Mouse (Mus musculus) left cerebral cortex, adult 11 months (tissue): ENCODE measurements around the gene Fbxo11.

Experiments used
- DNase-seq: peaks from one replicate; pipeline ENCODE4 v3.0.0; 2022; ENCODE audit warnings: low spot score

Gene Fbxo11

DNA sequence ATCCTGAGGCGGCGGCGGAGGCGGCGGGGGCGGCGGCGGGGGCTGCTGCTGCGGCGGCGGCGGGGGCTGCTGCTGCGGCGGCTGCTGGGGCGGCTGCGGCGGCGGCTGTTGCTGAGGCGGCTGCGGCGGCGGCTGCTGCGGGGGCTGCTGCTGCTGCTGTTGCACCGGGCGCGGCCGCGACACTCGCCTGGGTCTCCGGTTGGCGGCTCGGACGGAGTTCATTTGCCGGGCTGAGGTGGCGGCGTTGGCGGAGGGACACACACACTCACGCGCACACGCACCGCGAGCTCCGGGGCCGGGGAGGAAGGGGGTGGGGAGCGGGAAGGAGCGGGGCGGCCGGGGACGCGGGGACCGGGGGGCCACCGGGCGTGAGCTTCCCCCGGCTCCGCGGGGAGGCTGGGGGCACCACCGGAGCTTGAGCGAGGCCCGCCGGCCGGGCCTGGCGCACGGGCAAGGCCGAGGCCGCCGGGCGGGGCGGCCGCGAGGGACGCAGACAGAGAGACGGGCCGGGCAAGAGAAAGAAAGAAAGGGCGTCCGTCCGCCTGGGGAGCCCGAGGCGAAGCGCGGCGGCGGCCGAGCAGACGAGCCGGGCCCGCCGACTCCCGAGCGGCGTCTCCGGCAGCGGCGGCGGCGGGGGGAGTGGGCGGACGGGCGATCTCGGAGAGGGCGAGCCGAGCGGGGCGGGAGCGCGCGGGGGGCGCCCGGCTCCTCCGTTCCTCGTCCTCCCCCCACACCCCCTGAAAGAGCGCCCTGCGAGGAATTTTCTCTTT is at the start of gene Fbxo11:
TSS of gene Fbxo11 (minus strand) at position 261 of the 770 bp plus-strand sequence.
- DNase-seq, result no peak

DNA sequence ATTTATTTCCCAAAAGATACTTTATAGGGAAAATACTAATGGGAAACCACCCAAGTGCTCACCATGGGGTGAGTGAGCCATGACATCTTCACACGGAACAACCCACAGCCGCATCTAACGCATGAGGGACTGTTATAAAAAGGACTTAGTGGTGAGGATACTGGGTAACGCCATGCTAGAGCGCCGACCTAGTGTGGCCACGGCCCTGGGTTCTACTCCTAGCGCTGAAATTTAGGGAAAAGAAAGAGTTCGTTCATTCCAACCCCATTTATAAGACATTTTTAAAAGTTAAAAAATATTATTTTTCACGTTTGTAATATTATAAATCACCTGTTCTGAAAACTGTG is 48.8 kb upstream of the Fbxo11 start:
- DNase-seq, result no peak

DNA sequence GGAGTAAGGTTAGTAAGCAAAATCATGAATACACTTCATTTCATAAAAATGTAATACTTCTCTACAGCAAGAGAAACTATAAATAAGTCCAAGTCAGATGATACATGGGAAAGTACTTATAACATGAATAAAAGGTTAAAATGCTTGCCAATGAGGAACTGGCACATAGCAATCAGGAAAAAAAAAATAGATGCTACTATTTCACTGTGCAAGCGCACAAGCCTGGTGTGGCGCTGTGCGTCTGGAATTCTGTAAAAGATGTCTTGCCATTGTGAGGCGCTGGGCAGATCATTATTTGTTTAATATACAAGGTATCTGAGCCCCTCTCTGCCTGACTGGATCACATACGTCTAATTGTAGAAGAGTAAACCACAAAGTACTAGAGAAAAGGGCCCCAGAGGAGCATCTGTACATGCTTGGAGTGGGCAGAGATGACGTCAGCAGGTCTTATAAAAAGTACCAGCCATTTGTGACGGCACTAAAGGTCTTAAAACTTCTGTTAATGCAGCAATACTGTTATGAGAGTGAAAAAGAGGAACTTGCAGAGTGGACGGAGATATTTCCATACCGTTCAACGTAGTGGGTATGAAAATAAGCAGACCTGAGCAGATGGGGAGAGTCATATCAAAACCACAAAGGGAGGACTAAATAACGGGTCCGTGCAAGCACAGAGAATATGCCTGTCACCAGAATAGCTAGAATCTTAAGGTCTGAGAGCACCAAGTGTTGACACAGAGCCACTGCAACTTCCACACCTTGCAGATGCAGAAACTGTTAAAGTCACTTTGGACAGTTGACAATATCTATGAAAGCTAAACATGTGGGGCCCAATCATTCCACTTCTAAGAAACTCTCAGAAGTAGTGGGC is 48.2 kb upstream of the Fbxo11 start:
- no peak for DNase-seq

DNA sequence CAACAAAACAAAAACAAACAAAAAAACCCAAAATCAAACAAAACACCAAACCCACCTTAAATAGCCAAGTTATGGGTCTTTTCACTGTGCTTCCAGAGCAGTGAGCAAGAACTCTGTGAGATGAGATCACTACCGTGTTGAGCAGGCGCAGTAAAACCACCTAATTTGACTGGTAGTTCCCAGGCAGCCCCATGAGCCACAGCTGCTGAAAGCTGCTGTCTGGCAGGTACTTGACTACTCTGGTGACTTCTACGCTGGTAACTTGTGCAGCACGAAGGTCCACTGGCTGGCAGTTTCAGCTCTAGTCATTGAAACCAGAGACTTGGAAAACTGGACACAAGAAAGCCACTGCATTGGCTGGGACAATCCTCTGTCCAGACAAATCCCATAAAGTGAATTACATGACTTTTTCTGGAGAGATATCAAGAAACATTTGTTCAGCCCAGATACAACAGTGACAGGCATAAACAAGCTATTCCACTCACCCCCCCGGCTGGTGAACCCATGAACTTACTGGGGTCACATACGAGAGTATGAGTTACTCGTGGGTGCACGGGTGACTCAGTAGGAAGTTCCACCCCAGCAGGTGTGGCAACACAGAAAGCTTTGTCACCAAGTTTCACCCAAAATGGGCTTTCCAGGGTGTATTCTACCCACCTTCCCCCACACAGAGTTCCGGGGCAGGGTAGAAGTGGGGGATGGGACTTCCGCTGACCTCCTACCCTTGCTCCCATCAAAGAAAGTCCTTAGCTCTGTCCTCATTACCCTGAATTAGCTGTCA is 47.0 kb upstream of the Fbxo11 start:
- DNase-seq, result no peak

GRCm38 (mm10) chr17:88111081-88111796 is 46.1 kb upstream of the Fbxo11 start:
- DNase-seq, result no peak

GRCm38 (mm10) chr17:88107708-88108107 is 42.6 kb upstream of the Fbxo11 start:
- no peak for DNase-seq

DNA sequence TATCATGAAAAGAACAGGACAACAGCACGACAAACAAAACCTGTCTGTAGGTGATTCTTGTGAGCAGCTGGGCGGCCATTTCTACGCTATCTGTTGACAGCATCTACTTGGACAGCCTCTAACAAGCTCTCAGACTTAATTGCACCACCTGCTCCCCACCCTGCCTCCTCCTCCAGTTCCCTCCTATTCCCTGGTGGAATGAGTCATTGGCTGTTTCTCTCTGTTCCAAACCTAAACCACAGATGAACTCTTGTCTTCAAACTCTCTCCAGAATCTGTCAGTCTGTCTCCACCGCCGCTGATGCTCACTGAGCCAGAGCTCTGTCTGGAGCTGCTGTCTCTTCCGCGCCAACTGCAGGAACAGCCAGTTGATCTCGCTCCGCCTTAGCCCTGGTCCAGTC is 41.3 kb upstream of the Fbxo11 start:
- DNase-seq, result peak; percentile 4

DNA sequence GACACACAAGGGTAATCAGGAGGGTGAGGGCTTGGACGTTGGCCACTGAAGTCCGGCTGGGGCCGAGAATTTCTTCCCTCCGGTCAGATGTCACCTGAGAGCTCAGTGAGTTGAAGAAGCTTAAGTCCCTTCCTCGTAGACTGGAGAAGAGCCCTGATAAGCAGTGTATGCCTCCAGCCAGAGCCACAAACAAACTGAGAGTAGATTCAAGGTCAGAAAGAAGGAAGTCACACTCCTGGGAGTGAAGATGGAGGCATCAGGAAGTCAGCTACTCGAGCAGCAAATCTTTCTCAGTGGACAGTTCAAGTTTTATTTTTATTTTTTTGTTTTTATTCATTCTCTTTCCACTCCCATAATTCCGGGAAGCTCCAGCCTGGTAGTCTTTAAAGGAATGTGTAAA is 37.5 kb upstream of the Fbxo11 start:
- no peak for DNase-seq

DNA sequence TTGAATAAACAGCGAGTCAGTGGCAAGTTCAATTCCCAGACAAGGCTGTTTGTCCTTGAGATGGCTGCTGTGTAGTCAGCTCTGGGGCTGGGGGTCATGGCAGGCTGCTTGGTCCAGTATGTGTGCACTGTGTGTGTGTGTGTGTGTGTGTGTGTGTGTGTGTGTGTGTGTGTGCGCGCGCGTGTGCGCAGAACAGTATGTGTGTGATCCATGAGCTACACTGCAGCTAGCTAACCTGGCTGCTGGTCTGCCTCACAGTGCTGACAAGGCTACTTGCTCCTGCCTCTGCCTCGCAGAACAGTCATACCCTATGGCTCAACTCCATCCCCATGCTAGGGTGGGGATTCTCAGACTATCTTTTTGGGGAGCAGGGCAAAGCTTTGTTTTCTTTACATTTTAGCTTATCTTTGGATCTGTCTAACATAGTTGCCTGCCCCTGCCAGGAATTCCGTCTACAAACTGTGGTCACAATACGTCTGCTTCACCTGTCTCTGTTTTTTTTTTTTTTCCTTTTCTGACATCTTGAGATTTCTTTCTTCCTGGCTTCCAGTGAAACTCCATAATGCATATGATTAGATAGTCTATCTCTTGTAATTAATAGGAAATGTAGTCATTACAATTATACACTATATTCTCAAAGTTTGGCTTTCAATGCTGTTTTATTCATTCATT is 33.2 kb upstream of the Fbxo11 start:
- DNase-seq, result no peak

- no peak for DNase-seq
Observed at GRCm38 (mm10) chr17:88097543-88097942, 32.5 kb upstream of the Fbxo11 start.

DNA sequence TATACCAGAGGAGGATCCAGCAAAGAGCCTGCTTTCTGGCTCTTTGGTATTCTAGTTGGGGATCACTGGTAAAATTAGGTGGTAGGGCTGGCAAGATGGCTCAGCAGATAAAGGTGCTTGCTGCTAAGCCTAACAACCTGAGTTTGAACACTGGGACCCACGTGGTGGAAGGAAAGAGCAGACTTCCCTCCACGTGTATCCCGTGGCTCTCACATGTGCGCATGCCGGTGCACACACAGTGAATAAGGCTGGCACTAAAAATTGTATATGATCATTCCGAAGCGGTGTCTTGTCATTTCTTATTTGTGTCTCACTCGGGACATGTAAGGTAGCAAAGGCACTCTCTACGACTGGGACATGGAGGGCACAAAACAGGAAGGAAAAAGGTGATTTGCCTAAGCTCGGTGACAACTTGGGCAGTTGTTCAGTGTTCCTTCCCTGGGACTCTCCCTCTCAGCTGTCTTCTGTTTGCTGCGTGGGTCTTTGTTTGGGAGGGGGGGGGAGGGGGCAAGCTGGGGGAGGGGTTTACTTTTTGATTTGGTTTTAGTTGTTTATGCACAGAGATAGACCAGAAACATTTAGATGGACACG is 31.8 kb upstream of the Fbxo11 start:
- no peak for DNase-seq

DNA sequence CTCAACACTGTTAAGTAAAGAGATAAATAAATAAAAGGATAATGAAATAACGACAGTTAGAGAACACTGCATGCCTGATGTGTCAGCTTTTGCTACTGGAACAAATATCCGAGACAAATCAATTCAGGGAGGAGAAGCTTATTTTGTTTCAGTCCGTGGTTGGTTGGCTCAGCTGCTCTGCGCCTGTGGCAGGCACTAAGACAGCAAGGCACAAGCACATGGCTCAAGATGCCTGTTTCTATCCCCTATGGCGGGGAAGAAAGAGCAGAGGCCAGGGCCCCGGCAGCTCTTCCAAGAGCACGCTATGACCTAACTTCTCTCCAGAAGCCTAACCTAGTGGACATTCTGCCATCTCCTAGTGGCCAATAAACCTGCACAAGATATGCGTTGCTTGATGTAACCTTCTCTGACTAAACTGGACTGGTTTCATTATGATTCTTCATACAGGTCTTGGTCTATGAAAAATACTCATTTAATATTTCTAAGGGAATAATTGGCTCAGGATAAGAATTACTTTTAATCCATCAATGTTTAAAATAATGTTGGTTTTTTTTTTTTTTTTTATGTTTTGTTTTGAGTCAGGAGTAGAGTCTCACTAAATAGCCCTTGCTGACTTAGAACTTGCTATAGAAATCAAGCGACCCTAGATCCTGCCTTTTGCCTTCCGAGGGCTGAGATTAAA is 30.6 kb upstream of the Fbxo11 start:
- DNase-seq, result no peak

GRCm38 (mm10) chr17:88094327-88094726 is 29.2 kb upstream of the Fbxo11 start:
- DNase-seq, result no peak

DNA sequence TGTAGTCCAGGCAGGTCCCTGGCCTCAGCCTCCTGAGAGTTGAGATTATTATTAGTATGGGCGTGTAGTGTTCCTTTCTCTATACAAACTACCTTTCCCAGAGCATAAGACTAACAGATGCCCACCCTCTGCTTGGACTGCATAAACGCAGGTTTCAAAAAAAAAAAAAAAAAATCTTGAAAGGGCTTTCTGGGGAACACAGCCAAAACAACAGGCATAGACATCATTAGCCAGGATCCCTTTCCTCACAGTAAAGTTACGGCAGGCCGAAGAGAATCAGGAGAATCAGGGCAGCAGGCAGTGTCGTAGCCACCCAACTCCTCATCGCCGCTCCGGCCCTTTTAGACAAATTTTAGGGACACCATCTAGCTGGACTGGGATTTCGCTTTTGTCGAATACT is 28.7 kb upstream of the Fbxo11 start:
- no peak for DNase-seq

DNA sequence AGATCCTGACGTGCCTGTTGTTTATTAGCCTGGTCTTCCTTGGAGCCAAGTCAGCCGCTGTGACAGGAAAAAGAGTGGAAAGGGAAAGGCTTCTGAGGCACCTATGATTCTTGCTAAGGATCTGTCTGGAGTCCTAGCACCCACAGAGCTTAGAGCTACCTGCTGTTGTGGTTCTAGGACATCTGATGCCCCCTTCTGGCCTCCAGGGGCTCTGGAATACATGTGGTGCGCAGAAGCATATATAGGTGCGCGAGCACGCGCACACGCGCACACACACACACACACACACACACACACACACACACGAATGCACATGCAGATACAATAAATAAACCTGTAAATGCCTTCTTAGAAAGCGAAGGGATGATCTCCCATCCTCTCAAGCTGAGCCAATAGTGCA is 20.9 kb upstream of the Fbxo11 start:
- no peak for DNase-seq

- no peak for DNase-seq
Observed at GRCm38 (mm10) chr17:88081446-88081845, 16.4 kb upstream of the Fbxo11 start.

GRCm38 (mm10) chr17:88079771-88080170 is 14.7 kb upstream of the Fbxo11 start:
- DNase-seq, result no peak

- DNase-seq, result no peak
Observed at GRCm38 (mm10) chr17:88072047-88072446, 7.0 kb upstream of the Fbxo11 start.

DNA sequence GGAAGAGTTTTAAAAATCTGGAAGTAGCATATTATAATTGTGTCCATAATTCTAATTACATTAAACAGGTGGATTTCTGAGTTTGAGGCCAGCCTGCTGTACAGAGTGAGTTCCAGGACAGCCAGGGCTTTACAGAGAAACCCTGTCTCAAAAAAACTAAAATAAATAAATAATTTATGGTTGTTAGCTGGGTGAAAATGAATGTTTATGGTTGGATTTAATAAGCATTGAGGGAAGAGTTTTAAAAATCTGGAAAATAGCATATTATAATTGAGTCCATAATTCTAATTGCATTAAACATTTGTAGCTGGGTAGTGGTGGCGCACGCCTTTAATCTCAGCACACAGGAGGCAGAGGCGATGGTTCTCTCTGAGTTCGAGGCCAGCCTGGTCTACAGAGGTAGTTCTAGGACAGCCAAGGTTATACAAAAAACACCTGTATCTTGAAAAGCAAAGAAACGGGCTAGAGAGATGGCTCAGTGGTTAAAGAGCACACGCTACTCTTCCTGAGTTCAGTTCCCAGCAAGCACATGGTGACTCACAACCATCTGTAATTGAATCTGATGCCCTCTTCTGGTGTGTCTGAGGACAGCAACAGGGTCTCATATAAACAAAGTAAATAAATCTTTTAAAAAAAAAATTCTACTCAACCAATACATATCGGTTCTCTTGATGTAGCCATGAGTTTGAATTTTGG is 3.1 kb upstream of the Fbxo11 start:
- no peak for DNase-seq
